Mouse (Mus musculus): ENCODE data around the gene Mlxip.

Mlxip gene

DNA sequence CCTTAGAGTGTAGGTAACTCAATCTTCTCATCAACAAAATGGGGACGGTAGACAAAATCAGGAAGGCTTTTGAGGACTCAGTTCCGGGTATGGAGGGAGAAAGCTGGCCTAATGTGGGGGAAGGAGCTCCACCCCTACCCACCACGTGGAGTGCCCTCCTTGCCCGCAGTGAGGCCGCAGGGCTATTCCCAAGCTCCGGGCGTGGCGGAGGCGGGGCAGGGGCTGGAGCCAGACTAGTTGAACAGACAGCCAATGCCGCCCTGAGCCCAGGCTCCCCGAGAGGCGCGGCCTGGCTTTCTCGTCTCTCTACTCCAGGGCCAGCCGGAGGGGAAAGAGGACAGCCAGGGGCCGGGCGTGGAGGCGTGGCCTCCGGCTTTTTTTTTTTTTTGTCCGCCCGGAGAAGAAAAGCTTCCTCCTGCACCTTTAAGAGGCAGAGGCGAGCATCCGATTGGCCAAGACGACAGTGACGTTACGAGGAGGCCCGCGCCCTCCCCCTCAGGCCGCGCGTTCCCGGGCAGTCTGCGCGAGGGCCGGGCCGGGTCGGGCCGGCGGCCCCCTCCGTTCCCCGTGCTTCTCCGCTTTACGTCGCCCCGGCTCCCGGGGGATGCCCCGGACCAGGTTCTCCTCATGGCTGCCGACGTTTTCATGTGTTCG is at the start of gene Mlxip:
TSS of gene Mlxip (plus strand) at position 496 of the 654 bp plus-strand sequence.
- peak; percentile 84 for DNase-seq (ENCODE audit: low spot score)

DNA sequence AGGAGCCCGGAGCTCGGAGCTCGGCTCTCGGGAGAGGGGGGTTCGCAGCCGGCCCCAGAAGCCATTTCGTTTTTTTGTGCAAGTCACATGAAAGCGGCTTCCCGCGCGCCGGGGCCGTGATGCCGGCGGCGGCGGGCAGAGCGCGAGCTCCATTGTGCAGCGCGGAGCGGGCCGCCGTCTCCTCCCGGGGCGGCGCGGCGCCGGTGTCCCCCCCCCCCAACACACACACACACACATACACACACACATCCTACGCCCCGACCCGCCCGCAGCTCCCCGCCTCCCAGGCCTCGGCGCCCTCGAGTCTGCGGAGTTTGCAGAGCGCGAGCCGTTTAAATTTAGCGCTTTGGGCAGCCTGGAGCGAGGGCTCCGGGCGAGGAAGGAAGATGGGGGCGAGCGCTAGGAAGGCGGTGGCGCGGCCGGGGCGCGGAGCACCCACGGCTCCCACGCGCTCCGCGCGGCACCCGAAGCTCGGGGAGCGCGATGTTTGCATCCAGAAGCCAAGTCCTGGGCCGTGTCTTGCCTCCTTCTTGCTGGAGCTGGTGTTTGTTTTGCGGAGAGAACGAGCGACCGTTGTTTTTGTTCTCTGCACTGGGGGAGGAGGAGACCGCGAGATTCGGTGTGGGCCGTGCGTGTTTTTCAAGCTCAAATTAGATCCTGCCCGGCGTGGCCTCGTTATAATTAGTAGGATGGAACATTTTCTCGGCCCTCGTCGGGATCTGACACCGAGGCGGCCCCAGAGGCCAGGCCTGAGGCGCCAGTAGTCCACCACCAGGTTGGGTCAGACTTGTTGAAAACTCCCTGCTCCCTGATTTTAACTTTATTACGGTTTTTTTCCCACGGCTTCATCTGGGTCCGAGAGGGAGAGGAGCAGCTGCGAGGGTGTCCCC is 49.4 kb upstream of the Mlxip start:
- DNase-seq (ENCODE audit: low spot score): no peak

DNA sequence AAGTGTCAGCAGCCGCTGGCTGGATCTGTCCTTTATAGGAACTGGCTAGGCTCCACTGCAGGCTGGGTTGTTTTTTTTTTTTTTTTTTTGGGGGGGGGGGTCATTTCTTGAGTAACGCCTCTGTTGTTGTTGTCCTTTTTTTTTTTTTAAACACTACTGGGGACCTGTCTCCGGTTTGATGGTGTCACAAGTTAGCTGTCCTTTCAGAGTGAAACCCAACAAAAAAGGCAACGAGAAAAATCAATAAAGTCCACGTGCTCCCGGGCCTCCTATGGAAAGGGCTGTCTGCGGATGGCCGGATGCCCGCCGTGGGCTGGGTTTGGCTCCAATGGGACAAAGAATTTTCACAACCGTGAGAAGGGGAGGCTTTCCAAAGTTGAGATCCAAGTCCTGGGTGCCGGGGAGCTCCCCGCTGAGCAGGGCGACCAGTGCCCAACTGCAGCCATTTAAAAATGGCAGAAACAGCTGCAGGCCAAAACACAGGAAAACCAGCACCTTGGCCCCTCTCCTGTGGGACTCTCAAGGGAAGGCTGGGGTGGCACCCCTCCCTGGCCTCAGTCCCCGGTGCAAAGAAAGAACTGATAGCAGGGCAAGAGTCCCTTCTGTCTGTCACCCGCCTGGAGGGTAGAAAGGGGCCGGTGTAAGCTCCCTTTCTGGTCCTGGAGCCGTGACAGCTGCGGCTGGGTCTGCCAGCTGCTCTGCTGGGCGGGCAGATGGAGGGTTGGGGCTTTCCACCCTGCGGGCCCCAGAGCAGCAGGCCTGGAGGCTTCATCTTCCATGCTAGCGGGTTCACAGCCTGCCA is 48.5 kb upstream of the Mlxip start:
- no peak for DNase-seq (ENCODE audit: low spot score)

DNA sequence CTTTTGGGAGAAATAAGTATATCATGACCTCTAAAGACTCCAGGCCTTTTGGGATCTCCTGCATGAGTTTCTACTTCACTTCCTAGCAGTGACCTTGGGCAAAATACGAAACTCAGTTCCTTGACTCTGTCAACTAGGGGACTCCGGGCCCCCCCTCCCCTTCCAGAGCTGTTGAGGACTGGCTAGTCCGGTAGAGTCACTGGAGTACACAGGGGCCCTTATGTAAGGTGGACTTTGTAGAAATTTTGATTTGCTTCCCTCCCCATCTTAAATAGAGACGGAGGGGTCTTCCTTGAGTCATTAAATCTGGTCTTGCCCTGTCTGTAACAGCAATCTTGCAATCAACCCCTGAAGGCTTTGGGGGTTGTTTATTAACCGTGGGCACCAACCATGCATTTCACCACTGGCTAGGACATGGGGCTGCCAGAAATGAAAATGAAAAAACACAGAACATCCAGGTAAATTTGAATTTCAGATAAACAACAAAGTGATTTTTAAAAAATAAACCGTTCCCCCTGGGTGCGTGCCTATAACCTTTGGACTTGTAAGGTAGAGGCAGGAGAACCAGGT is 47.8 kb upstream of the Mlxip start:
- DNase-seq (ENCODE audit: low spot score): no peak

DNA sequence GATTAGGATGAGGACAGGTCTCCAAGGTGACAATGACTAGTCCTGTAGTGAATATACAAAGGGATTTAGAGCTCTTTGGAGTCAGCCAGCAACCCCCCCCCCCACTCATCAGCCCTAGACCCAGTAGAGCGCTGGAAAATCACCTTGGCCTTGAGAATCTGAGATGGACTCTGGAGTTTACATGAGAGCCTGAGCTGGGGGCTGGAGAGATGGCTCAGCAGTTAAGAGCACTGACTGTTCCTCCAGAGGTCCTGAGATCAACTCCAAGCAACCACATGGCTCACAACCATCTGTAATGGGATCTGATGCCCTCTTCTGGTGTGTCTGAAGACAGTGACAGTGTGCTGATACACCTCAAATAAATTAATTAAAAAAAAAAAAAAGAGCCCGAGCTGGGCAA is 46.6 kb upstream of the Mlxip start:
- no peak for DNase-seq (ENCODE audit: low spot score)

DNA sequence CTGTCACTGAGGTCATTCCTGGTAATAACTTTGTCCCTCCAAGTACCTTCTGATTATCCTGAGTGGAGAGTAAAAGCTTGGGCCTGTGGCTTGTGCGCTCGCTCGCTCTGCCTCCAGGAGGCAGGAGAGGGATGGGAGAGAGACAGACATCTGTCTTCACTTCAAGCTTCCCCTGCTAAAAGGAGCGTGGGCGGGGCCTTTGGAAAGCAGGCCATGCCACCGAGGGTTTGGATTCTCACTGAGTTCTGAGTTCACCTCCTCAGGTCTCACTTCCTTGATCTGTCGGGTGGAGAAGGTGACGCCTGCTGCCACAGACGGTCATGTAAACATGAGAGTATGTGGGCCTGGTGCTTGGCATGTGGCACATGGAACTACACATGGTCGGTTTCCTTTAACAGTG is 44.2 kb upstream of the Mlxip start:
- no peak for DNase-seq (ENCODE audit: low spot score)

DNA sequence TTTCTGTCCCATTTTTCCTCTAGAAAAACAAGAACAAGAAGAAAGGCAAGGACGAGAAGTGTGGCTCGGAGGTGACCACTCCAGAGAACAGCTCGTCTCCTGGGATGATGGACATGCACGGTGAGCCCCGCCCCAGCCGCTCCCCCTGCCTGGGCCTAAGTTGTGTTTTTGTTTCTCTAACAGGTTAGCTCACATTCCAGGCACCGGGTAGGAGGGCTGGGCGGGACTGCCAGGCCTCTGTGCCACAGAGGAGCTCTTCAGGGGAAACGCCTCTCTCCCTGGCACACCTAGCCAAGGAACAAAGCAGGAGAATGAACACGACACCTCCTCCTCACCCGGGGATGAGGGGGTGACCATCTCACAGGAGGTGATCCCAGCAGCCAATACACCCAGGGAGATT is 38.7 kb upstream of the Mlxip start:
- DNase-seq (ENCODE audit: low spot score): no peak

DNA sequence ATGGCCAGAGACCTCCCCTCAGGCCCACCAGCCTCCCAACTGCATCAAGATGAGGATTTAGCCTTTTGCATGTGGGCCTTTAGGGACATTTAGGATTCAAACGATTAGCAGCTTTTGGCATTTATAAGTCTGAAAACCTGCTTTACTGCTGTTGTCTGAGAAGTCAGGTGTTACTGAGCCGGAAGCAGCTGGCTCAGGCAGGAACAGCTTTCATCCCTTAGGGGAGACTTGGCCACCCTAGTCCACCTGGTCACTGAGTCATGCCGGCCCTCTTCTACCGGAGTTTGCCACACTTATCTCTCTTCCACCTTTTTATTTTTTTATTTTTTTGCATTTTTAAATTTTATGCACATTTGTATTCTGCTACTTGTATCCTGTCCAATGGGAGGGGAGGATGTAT is 37.3 kb upstream of the Mlxip start:
- DNase-seq (ENCODE audit: low spot score): no peak

DNA sequence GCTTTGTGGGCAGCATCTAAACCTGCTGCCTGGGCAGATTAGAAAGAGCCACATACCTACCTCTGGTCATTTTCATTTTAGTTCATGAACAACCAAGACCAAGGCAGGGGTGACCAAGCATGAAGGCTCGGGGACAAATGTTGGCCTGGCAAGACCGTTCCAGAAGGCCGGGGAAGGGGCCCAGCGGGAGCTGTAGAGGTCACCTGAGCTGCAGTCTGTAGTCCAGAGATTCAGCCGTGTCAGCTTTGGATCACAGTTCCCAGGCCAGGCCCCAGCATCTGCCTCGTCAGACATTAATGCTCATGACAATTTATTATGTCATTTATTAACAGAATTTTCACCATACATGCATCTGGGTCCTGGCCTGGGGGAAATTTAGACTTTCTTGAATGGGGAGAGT is 35.2 kb upstream of the Mlxip start:
- DNase-seq (ENCODE audit: low spot score): no peak

DNA sequence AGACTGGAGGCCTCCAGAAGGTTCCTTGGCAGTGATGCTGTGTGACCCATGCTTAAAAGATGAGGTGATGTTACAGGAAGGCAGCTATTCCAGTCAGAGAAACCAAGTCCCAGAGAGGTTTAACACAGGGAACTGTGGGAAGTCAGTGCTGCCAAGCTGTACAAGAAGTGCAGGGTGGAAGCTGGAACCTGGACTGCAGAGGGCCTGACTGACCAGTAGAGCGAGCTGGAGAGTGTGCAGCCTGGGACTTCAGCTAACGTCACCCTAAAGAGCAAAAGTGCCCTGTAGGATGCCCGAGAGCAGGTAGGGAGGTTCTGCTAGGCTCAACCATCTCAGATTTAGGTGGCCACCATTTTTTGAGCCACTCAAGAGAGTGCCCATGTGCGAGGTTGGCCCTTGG is 31.7 kb upstream of the Mlxip start:
- DNase-seq (ENCODE audit: low spot score): no peak

DNA sequence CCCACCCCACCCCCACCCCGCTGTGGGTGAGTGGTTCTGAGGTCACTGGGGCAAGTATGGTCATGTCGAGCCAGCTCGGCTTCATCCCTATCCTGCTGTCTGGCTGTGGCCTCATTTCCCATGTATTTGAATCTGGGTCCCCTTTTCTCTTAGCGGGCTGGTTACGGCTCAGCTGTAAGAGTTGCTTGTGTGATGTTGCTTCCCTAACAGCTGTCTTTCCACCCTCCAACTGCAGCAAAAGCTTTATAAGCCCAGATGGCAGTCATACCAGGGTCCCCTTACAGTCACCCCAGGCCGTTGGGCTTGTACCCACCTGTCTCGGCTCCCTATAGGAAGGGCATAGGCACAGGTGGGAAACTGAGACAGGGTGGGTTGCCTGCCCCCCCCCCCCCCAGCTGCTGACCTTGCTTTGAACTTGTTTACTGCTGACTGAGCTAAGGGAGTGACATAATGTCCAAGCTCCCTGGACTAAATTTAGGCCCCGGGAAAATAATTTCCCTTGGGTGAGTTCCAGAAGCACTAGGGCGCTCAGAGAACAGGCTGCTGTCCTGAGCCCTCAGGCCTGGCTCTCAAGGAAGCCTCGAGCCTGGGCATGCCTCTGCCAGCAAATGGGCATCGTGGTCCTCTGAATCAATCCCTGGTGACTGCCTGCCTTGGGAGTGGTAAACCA is 30.2 kb upstream of the Mlxip start:
- no peak for DNase-seq (ENCODE audit: low spot score)

DNA sequence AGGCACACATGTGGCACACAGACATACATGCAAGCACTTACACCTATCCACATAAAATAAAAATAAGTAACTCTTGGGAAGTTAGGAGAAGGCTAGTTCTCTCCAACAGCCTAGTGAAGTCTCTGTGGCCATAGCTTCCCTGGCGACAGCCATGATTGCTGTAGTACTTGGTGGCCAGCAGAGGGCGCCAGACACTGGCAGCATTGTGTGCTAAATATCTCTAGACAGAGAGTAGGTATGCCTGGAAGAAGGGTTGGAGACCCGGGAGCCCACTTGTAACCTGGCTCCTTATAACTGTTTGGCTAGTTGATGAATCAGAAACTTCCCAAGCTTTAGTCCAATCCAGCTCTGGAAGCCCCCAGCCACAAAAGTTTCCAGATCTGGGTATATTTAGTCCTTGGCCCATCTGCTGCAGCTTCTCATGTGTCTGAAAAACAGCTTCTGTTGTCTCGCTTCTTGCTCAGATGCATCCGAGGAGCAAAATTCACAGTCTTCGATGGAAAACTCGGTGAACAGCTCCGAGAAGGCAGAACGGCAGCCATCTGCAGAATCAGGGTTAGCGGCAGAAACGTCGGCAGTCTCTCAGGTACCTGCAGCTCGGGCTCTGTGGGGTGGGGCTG is 25.6 kb upstream of the Mlxip start:
- no peak for DNase-seq (ENCODE audit: low spot score)

DNA sequence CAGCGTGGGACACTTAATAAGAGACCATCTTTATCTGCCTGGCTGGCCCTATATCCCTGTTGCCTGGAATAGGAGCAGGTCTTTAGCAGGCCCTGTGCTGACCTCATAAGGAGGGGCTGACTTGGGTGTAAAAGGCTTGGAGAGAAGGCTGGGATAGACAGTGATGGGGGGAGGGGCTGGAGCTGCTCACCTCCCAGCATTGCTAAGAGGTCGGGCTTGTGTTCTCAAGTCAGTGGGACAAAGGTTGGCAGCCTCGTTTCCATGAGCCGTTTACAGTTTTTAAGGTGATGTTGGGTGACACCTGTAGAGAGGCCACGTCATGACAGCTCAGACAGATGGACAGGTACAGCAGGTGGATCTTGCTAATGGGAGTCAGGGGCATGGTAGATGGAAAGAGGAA is 24.5 kb upstream of the Mlxip start:
- DNase-seq (ENCODE audit: low spot score): no peak

DNA sequence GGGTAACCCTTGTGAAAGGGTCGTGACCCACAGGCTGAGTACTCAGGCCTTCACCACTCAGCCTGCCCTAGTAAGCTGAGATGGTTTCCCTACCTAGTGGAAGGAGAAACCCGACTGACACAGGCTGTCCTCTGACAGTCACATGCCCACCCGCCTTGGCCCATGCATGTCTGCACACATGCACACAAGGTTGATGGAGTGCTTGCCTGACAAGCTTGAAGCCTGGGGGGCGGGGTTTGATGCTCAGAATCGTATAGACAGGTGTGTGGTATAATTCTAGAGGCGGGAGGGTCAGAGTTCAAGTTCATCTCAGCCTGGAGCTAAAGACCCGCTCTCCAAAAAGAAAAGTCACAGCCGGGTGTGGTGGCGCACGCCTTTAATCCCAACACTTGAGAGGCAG is 19.3 kb upstream of the Mlxip start:
- no peak for DNase-seq (ENCODE audit: low spot score)

DNA sequence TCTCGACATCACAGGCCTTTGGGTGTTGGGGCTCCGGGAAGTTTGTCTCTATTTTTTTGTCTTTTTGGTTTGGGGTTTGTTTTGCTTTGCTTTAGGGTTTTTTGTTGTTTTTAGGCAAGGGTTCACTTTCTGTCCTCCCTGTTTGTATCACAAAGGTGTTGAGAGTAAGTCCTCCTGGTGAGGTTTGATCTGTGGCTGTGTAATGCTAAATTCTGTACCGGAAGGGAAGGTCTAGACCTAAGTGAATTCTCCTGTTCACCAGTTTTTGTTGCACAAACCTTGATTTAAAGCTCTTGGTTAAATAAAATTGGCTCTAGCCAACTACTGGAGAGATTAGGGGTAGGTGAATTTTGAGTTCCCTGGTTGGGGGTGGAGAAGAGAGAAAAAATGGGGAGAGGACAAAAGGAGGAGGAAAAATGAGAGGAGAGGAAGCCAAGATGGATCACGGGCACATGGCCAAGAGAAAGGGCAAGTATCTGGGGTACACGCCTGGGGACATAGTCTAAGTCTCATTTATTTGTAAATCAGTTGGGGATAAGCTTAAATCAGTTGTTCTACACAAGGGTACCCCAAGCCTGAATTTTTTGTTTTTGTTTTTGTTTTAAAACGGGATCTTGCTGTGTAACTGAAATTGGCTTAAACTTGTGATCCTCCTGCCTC is 18.7 kb upstream of the Mlxip start:
- no peak for DNase-seq (ENCODE audit: low spot score)

DNA sequence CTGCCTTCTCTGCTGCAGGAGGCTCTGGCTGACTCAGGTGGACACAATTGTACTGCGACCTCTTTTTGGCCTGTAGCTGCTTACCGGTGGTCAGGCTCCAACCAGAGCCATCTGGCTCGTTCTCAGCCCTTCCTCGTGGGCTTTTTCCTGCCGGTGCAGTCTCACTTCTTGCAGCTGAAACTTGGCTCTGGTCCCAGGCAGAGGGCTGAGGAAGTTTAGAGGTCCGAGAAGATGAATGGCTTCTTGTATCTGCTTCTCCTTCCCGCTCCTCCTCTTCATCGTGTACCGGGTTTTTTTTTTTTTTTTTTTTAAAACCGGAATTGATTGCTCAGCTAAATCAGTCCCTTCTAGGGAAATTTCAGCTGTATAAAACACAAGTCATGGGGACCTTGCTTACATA is 18.0 kb upstream of the Mlxip start:
- DNase-seq (ENCODE audit: low spot score): no peak

DNA sequence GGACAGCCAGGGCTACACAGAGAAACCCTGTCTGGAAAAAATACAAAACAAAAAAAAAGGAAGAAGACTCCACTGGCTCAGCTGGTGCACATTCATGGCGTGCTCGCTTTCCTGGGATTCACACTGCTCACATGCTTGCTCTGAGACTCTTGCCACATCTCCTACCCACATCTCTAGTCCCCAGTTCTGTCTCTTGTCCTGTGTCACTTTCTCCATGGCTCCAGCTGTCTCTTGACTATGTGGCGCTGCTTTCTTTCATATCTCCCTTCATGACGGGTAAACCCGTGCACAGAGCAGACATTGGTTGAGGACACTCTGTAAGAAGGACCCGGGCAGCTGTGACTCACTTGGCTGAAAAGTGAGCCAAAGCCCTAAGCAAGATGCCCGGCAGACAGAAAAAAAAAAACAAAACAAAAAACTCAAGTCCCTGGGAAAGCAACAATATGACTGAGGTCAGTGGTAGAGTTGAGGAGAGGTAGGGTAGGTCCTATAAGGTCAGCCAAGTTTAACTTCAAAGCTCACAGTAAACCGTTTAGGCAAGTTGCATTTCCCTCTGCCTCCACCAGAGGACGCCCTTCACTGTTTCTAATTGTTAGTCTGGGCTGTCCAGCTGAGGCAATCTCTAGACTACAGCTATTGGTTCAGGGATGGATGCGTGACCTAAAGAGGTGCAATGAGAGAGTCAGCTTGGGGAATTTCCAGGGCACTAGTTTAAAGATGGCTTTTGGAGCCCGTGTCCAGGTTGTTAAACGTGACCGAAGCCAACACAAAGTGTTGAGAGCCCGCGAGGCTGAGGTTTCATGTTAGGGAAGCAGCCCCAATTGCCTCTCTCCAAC is 17.3 kb upstream of the Mlxip start:
- DNase-seq (ENCODE audit: low spot score): no peak

DNA sequence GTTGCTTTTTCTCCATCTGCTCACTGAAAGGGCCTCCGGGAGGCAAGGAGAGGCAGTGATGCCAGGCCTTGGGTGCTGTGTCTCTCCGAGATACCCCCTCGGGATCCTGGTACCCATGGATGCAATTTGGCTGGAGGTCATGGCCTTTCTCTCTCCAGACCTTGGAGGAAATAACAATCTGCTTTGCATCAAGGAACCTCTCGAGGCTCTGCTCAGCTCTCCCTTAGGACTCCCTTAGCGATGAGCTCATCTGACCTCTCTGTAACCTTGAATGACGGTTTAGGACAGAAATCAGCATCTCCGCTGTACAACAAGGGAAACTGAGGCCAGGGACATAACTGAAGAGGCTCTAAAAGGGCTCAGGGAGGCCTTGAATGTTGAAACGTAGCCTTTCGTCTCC is 15.9 kb upstream of the Mlxip start:
- DNase-seq (ENCODE audit: low spot score): no peak

DNA sequence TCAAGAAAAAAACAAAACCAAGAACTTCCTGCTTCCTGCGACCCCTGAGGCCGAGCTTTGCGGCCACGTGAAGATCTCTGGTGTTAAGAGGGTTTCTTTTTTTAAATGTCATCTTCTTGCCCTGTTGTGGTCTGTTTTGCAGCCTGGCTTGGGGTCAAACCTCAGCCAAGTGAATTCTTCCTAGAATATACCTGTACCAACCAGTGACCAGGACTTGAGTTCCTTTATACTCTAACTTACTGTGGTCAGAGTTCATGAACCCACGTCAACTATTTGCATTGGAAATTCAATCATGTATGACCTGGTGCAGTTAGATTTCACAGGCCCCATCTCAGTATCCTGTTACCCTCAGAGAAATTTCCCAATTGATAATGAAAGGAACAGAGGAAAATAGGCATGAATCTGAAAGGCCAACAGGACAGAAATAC is 15.1 kb upstream of the Mlxip start:
- no peak for DNase-seq (ENCODE audit: low spot score)

DNA sequence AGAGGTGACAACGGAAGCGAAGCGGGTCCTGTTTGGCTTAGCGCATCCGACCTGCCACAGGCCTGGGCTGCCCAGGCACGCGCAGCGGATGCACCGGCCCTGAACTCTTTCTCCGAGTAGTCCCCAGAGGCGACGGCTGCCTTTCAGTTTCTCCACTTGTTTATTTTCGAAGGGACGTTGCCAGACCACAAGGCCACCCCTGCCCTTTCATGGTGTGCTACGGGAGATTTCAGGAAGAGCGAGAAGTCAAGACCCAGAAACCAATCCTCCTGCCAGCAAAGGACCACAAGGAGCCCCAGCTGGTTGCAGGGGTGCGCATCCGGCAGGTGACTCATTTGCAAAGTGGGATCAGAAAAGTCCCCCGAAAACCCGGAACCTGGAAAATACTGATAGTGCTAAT is 12.6 kb upstream of the Mlxip start:
- no peak for DNase-seq (ENCODE audit: low spot score)
